Mouse (Mus musculus): ENCODE results near the gene Fanca. TPM values are rescaled to one million over a fixed set of nuclear protein-coding genes. Genes with fewer than 3 reads are reported as not detected.
"Not testable (repeated sequence)": the region's sequence is repeated elsewhere in the genome, so short reads cannot be mapped to it uniquely, and the experiment has no call there.

The Fanca gene
- polyA plus RNA-seq, 1 experiment from 2014 or later, result 5.4 TPM

- ATAC-seq, result no peak
- Histone ChIP-seq H3K36me3 (ENCODE audit: control insufficient read depth, insufficient read depth, low read length) (no peaks in the 10 kb centered on the region), H3K27ac (ENCODE audit: low read length) (no peak overlapping the region), H3K9ac (ENCODE audit: low read depth, low read length) (no peak overlapping the region), H3K4me1 (ENCODE audit: control insufficient read depth, insufficient read depth, low read length) (no peaks in the 10 kb centered on the region), H3K4me2 (ENCODE audit: low read length) (no peak overlapping the region), H3K27me3 (ENCODE audit: control insufficient read depth, insufficient read depth, low read depth, low read length) (no peaks in the 10 kb centered on the region), H3K4me3 (ENCODE audit: low read depth, low read length) (no peak overlapping the region), H3K9me3 (replicated peaks; ENCODE audit: control insufficient read depth, low read length, poor library complexity, severe bottlenecking) (no peaks in the 10 kb centered on the region)
- 96% methylated on average over 5 of the region's 5 CpGs for WGBS
Observed at GRCm38 (mm10) chr8:123284493-123284892, 33.9 kb downstream of the Fanca start.

- Histone ChIP-seq H3K9me3 (replicated peaks; ENCODE audit: control insufficient read depth, low read length, poor library complexity, severe bottlenecking) (no peaks in the 10 kb centered on the region), H3K27me3 (ENCODE audit: control insufficient read depth, insufficient read depth, low read depth, low read length) (no peaks in the 10 kb centered on the region), H3K27ac (ENCODE audit: low read length) (no peak overlapping the region), H3K4me3 (ENCODE audit: low read depth, low read length) (no peak overlapping the region), H3K4me2 (ENCODE audit: low read length) (no peak overlapping the region), H3K9ac (ENCODE audit: low read depth, low read length) (no peak overlapping the region), H3K36me3 (ENCODE audit: control insufficient read depth, insufficient read depth, low read length) (no peaks in the 10 kb centered on the region), H3K4me1 (ENCODE audit: control insufficient read depth, insufficient read depth, low read length) (no peaks in the 10 kb centered on the region)
- WGBS, result 94% methylated on average over 7 of the region's 7 CpGs
- ATAC-seq, result no peak
Observed at GRCm38 (mm10) chr8:123283991-123284390, 34.4 kb downstream of the Fanca start.

GRCm38 (mm10) chr8:123282994-123283393 is 35.4 kb downstream of the Fanca start:
- WGBS, result 91% methylated on average over 5 of the region's 6 CpGs
- not testable (repeated sequence) for H3K4me2 ChIP-seq (ENCODE audit: low read length); H3K27ac ChIP-seq (ENCODE audit: low read length); H3K4me3 ChIP-seq (ENCODE audit: low read depth, low read length); H3K4me1 ChIP-seq (ENCODE audit: control insufficient read depth, insufficient read depth, low read length); H3K27me3 ChIP-seq (ENCODE audit: control insufficient read depth, insufficient read depth, low read depth, low read length); H3K9me3 ChIP-seq (replicated peaks; ENCODE audit: control insufficient read depth, low read length, poor library complexity, severe bottlenecking); ATAC-seq; H3K9ac ChIP-seq (ENCODE audit: low read depth, low read length); H3K36me3 ChIP-seq (ENCODE audit: control insufficient read depth, insufficient read depth, low read length)

DNA sequence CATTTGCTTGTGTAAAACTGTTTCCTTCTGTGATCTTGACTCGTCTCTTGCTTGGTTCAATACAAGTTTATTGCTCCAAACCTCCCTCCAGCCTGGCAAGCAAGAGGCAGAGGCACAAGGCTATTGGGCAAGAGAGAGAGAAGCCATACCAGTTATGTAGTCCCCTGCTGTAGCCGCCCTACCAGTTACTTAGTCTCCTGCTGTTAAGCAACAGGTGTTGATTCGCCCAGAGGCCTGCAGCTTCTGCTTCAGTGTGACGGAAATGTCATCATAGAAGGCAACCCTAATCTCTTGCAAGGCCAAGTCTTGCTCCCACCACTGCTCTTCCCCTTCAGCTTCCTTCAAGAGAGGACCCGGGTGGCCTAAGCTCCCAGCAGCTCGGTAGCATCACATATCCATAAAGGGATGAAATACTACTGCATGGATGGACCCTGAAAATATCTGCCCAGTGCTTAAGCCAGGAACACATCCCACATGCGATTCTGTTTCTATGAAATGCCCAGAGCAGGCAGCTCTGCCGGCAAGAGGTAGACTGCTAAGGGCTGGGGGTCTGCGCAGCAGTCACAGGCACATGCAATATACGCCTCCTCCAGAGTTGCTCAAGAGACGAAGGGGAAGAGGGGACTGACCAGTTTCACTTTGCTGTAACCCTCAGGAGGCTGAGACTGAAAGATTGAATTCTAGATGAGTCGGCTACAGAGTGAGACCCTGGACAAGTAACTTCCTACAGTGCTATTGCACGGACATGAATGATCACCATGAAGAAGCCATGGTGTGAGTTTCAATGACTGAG is 37.9 kb downstream of the Fanca start:
- Histone ChIP-seq H3K27ac (ENCODE audit: low read length) (no peak overlapping the region), H3K4me2 (ENCODE audit: low read length) (no peak overlapping the region), H3K4me1 (ENCODE audit: control insufficient read depth, insufficient read depth, low read length) (no peaks in the 10 kb centered on the region), H3K9ac (ENCODE audit: low read depth, low read length) (no peak overlapping the region), H3K36me3 (ENCODE audit: control insufficient read depth, insufficient read depth, low read length) (no peaks in the 10 kb centered on the region), H3K4me3 (ENCODE audit: low read depth, low read length) (no peak overlapping the region), H3K9me3 (replicated peaks; ENCODE audit: control insufficient read depth, low read length, poor library complexity, severe bottlenecking) (no peaks in the 10 kb centered on the region), H3K27me3 (ENCODE audit: control insufficient read depth, insufficient read depth, low read depth, low read length) (no peaks in the 10 kb centered on the region)
- WGBS, result 86% methylated on average over 13 of the region's 13 CpGs
- no peak for ATAC-seq

GRCm38 (mm10) chr8:123279828-123280227 is 38.5 kb downstream of the Fanca start:
- no peak overlapping the region for H3K4me3 ChIP-seq (ENCODE audit: low read depth, low read length)
- ATAC-seq, result no peak
- no peak overlapping the region for H3K4me2 ChIP-seq (ENCODE audit: low read length)
- 96% methylated on average over 4 of the region's 4 CpGs for WGBS
- H3K4me1 ChIP-seq (ENCODE audit: control insufficient read depth, insufficient read depth, low read length), result no peaks in the 10 kb centered on the region
- H3K27me3 ChIP-seq (ENCODE audit: control insufficient read depth, insufficient read depth, low read depth, low read length), result no peaks in the 10 kb centered on the region
- H3K36me3 ChIP-seq (ENCODE audit: control insufficient read depth, insufficient read depth, low read length), result no peaks in the 10 kb centered on the region
- H3K9me3 ChIP-seq (replicated peaks; ENCODE audit: control insufficient read depth, low read length, poor library complexity, severe bottlenecking), result no peaks in the 10 kb centered on the region
- no peak overlapping the region for H3K9ac ChIP-seq (ENCODE audit: low read depth, low read length)
- H3K27ac ChIP-seq (ENCODE audit: low read length), result no peak overlapping the region

DNA sequence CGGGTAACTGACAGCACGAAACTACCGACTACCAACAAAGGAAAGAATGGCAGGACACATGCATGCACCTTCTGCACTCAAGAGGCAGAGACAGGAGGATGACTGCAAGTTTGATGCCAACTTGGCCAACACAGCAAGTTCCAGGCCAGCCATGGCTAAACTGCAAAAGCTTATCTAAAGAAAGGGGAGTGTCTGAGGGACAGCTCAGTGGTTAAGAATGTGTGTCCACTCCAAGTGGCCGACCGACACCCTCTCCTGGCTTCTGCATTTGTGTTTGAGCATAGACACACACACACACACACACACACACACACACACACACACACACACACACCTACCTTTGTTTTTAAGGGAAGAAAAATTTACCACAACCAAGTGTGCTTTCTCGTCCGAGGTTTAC is 39.9 kb downstream of the Fanca start:
- Histone ChIP-seq H3K4me2 (ENCODE audit: low read length) (no peak overlapping the region), H3K27ac (ENCODE audit: low read length) (no peak overlapping the region), H3K36me3 (ENCODE audit: control insufficient read depth, insufficient read depth, low read length) (no peaks in the 10 kb centered on the region), H3K4me1 (ENCODE audit: control insufficient read depth, insufficient read depth, low read length) (no peaks in the 10 kb centered on the region), H3K9me3 (replicated peaks; ENCODE audit: control insufficient read depth, low read length, poor library complexity, severe bottlenecking) (no peaks in the 10 kb centered on the region), H3K27me3 (ENCODE audit: control insufficient read depth, insufficient read depth, low read depth, low read length) (no peaks in the 10 kb centered on the region), H3K4me3 (ENCODE audit: low read depth, low read length) (no peak overlapping the region), H3K9ac (ENCODE audit: low read depth, low read length) (no peak overlapping the region)
- no peak for ATAC-seq
- WGBS, result 79% methylated on average over 7 of the region's 7 CpGs

GRCm38 (mm10) chr8:123275096-123275495 is 43.3 kb downstream of the Fanca start:
- no peak for ATAC-seq
- Histone ChIP-seq H3K4me3 (ENCODE audit: low read depth, low read length) (no peak overlapping the region), H3K9me3 (replicated peaks; ENCODE audit: control insufficient read depth, low read length, poor library complexity, severe bottlenecking) (no peaks in the 10 kb centered on the region), H3K4me1 (ENCODE audit: control insufficient read depth, insufficient read depth, low read length) (no peaks in the 10 kb centered on the region), H3K36me3 (ENCODE audit: control insufficient read depth, insufficient read depth, low read length) (peaks cover 1% of the 10 kb centered on the region; the same call in 1 of the 2 replicates), H3K9ac (ENCODE audit: low read depth, low read length) (no peak overlapping the region), H3K27ac (ENCODE audit: low read length) (no peak overlapping the region), H3K4me2 (ENCODE audit: low read length) (no peak overlapping the region), H3K27me3 (ENCODE audit: control insufficient read depth, insufficient read depth, low read depth, low read length) (no peaks in the 10 kb centered on the region)
- WGBS, result 96% methylated on average over 12 of the region's 12 CpGs

DNA sequence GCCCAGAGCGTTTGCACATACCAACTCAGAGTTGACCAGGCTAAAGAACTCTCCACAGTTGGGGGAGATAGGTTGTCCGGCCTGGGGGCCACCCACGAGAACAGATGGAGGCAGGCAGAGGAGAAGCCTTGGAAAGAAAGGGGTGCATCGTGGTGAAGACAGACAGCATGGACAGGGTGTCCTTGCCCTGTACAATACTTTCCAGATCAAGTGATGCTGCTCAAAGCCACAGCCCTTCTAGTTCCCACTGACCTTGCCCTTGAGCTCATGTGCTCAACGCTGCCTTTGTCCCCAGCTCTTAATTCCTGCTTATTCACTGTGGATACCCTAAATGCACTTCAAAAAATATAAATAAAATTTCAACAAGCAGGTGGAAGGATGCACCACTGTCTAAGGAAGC is 43.9 kb downstream of the Fanca start:
- H3K4me3 ChIP-seq (ENCODE audit: low read depth, low read length), result no peak overlapping the region

DNA sequence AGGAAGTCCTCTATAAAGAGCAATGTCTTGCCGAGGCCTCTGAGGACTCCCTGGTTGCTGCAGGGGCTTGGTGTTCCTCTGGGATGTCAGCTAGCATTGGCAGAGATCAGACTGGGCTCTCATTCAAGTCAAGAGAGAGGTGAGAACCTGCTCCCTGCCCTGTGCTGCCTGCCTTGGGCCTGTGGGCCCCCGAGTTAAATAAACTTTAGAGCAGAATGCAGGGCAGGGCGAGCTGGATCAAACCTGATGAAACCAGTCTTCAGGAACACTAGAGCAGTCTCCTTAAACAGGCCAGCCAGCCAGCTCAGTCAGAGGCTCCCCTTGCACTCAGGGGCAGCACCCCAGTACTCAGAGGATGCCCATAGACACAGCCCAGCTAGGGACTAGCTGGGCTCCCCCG is 46.5 kb downstream of the Fanca start:
- Histone ChIP-seq H3K4me2 (ENCODE audit: low read length) (no peak overlapping the region), H3K9me3 (replicated peaks; ENCODE audit: control insufficient read depth, low read length, poor library complexity, severe bottlenecking) (no peaks in the 10 kb centered on the region), H3K9ac (ENCODE audit: low read depth, low read length) (no peak overlapping the region), H3K27me3 (ENCODE audit: control insufficient read depth, insufficient read depth, low read depth, low read length) (no peaks in the 10 kb centered on the region), H3K4me1 (ENCODE audit: control insufficient read depth, insufficient read depth, low read length) (no peaks in the 10 kb centered on the region), H3K27ac (ENCODE audit: low read length) (no peak overlapping the region), H3K36me3 (ENCODE audit: control insufficient read depth, insufficient read depth, low read length) (peaks cover 26% of the 10 kb centered on the region), H3K4me3 (ENCODE audit: low read depth, low read length) (no peak overlapping the region)
- WGBS, result 82% methylated on average over 4 of the region's 4 CpGs
- ATAC-seq, result no peak

More for the DNA sequence above, 43.9 kb downstream of the Fanca start:
- H3K4me1 ChIP-seq (ENCODE audit: control insufficient read depth, insufficient read depth, low read length), result no peaks in the 10 kb centered on the region
- H3K9ac ChIP-seq (ENCODE audit: low read depth, low read length), result no peak overlapping the region
- WGBS, result 88% methylated on average over 5 of the region's 5 CpGs
- no peak for ATAC-seq
- H3K9me3 ChIP-seq (replicated peaks; ENCODE audit: control insufficient read depth, low read length, poor library complexity, severe bottlenecking), result no peaks in the 10 kb centered on the region
- no peaks in the 10 kb centered on the region for H3K27me3 ChIP-seq (ENCODE audit: control insufficient read depth, insufficient read depth, low read depth, low read length)
- H3K4me2 ChIP-seq (ENCODE audit: low read length), result no peak overlapping the region
- no peak overlapping the region for H3K27ac ChIP-seq (ENCODE audit: low read length)
- peaks cover 6% of the 10 kb centered on the region for H3K36me3 ChIP-seq (ENCODE audit: control insufficient read depth, insufficient read depth, low read length)

Measured in midbrain, embryonic 16.5 days (tissue).